Mouse (Mus musculus) gastrocnemius, adult 2 months (tissue): ENCODE results near the gene Tktl1. TPM values are rescaled to one million over a fixed set of nuclear protein-coding genes. Genes with fewer than 3 reads are reported as not detected.
A peak's percentile ranks its signal among the peaks of the same experiment; 100 is the strongest.

ENCODE experiments used
- DNase-seq: peaks from one replicate; pipeline ENCODE4 v3.0.0; 2022
- H3K27ac ChIP-seq: fragments of 200-600 bp; 2 replicates; pipeline ENCODE4 v1.8.1; 2022; ENCODE audit warnings: mild to moderate bottlenecking
- H3K4me3 ChIP-seq: fragments of 200-600 bp; 2 replicates; pipeline ENCODE4 v1.8.1; 2022; ENCODE audit warnings: mild to moderate bottlenecking, moderate library complexity
- CTCF ChIP-seq: fragments of 200-600 bp; IDR thresholded peaks from 2 replicates; pipeline ENCODE4 v1.8.1; 2022; ENCODE audit warnings: antibody characterized with exemption, mild to moderate bottlenecking, moderate library complexity
- intact Hi-C: fragments of 180-260 bp; cut with DNase I; formaldehyde crosslinking; loops from one replicate; pipeline ENCODE4 v1.15.1; 2025
- total RNA-seq, 2 experiments: library from RNA; stranded (reverse); gene quantifications; 2 replicates each; pipeline ENCODE4 v1.2.3; 2021

Gene Tktl1
- total RNA-seq, 2 experiments from 2014 or later = not detected

GRCm38 (mm10) chrX:74245687-74246086, 68.6 kb downstream of the Tktl1 start:
- intact Hi-C loops = loop anchor here (5.0 to 10.0 kb wide), 6 partner anchors 128 to 451 kb away; partner anchors contain the start of genes Fam3a, G6pdx, Hcfc1 and Ikbkg
- TF ChIP-seq CTCF = no peak
- Histone ChIP-seq H3K4me3 (peak overlapping the region; percentile 81), H3K27ac (peak overlapping the region; percentile 90)
- DNase-seq = peak; percentile 88

DNA sequence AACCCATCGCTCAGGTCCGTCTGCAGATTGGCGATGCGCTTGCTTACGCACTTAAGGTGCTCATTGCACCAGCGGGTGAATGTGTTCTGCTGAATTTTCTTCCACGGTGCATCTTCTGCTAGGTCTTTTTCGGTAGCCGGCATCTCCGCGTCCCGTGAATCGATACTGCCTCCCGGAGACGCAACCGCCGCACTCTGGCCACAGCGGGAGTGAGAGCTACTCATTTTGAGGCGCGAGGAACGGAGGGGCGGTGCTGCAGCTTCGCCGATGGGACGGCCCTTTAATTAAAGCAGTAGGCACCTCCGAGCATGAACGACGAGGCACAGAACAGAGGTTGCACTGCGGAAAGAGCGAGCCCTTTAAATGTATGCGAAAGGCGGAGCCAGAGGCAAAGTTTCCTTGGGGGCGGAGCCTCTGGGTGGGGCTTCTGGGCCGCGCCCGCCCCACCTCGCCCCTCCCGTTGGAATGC, 69.2 kb downstream of the Tktl1 start:
- Histone ChIP-seq H3K27ac (peak overlapping the region; percentile 90), H3K4me3 (peak overlapping the region; percentile 81)
- TF ChIP-seq CTCF = peak; percentile 25; the same call in 1 of the 2 replicates
- peak; percentile 90 for DNase-seq
- intact Hi-C loops = loop anchor here (5.0 to 10.0 kb wide), 6 partner anchors 129 to 451 kb away; partner anchors contain the start of genes Fam3a, G6pdx, Hcfc1 and Ikbkg

DNA sequence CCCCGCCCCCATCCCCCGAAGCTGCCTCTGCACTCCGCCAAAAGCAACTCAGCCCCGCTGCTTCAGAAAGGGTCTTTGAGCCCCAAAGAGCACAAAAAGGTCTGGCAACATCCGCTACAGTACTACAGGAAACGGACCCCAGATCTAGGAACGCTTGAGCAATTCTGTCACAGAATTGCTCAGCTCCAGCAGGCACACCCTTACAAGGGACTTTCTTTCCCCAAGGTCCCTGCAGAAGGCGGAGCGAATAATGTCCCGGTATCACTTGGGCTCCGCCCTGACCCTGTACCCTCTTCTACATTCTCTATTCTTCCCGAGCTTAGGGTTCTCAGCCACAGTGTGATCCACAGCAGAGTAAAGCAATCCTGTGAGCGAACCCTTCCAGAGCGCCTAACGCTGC, 69.6 kb downstream of the Tktl1 start:
- no peak for TF ChIP-seq CTCF
- H3K27ac ChIP-seq = peak overlapping the region; percentile 90
- intact Hi-C loops = loop anchor here (5.0 to 10.0 kb wide), 6 partner anchors 129 to 452 kb away; partner anchors contain the start of genes Fam3a, G6pdx, Hcfc1 and Ikbkg
- peak; percentile 41 for DNase-seq
- peak overlapping the region; percentile 81 for H3K4me3 ChIP-seq

DNA sequence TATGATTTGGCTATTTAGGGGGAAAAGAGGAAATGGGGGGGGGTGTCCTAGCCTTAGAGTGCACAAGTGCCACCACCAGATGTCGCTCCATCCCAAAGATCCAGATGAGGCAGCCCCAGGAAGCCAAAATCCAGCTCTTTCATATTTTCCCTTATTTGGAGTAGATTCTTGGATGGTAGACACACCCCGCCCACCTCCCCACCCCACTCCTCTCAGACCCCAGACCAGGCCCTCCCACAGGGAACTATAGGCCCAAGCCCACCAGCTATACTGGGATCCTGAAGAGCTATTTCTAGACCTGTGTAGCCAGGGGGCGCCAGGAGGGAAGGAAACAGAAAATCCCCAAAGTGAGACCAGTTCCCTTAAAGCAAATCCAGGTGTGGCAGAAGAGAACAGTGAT, 71.6 kb downstream of the Tktl1 start:
- TF ChIP-seq CTCF = peak; percentile 72
- peak; percentile 68 for DNase-seq
- H3K27ac ChIP-seq = peak overlapping the region; percentile 78
- peak overlapping the region; percentile 73 for H3K4me3 ChIP-seq
- intact Hi-C loops = loop anchor here (1.0 to 10.0 kb wide), 7 partner anchors 131 to 454 kb away; partner anchors contain the start of genes Fam3a, G6pdx, Hcfc1 and Ikbkg

DNA sequence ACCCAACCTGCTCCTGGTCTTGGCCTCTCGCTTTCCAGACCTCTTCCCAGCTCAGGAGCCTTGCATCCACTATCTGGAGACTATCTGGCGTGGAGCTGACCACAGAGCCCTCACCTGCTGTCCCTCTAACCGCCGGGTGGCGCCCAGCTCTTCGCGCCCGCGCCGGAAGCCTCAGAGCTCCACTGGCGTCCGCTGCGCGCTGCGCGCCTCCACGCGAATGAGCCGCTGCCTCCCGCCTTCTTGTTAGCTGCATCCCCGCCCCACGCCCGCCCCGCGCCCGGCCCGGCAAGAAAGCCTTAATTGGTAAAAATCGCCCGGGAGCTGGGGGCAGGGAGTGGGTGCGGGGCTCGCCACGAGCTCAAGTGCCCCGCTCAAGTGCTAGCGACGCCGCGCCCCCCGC, 72.6 kb downstream of the Tktl1 start, which contains the start of gene Flna:
Gene Flna, minus strand, starts transcription at position 206 of the 400 bp plus-strand sequence.
- H3K4me3 ChIP-seq = peak within 1 kb of the TSS; percentile 73
- H3K27ac ChIP-seq = peak within 1 kb of the TSS; percentile 78
- intact Hi-C loops = loop anchor here (1.0 to 10.0 kb wide), 7 partner anchors 132 to 455 kb away; partner anchors contain the start of genes Fam3a, G6pdx, Hcfc1 and Ikbkg
- DNase-seq = peak; percentile 79
- TF ChIP-seq CTCF = peak; percentile 59

GRCm38 (mm10) chrX:74254153-74254887, 77.3 kb downstream of the Tktl1 start, which contains the start of gene Emd:
Gene Emd, plus strand, starts transcription at chrX:74254687.
- peak within 1 kb of the TSS; percentile 97 for H3K27ac ChIP-seq
- intact Hi-C loops = no loop called here
- DNase-seq = peak; percentile 91
- TF ChIP-seq CTCF = no peak
- H3K4me3 ChIP-seq = peak within 1 kb of the TSS; percentile 87

- no peak for TF ChIP-seq CTCF
- peak overlapping the region; percentile 87 for H3K4me3 ChIP-seq
- DNase-seq = no peak
- intact Hi-C loops = no loop called here
- H3K27ac ChIP-seq = peak overlapping the region; percentile 97
These were observed 78.0 kb downstream of the Tktl1 start for GRCm38 (mm10) chrX:74254888-74255565.

DNA sequence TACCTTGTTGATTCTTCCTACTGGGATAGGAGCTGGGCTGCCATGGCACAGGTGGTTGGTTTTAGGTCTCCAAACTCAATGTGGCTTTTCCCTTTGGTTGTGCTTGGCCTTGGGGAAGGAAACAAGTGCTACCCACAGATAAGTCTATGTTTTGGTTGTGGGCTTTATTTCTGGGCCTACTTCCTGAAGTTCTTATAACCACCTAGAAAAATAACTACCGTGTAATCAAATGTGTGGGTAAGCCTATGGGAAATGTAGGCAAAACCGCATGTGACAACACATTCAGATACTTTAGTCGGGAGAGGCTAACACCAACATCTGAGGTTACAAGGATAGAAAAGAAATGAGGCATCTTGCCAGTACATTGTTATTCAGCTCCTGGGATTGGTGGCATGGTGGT, 80.7 kb downstream of the Tktl1 start:
- intact Hi-C loops = no loop called here
- TF ChIP-seq CTCF = no peak
- DNase-seq = no peak
- Histone ChIP-seq H3K27ac (no peak overlapping the region), H3K4me3 (no peak overlapping the region)

Other genes with a start within 250 kb of the Tktl1 start
- 1 to 10 TPM; 1.4 to 1.7 TPM for gene Renbp, start 246.4 kb upstream of the Tktl1 start, total RNA-seq
- 10 to 100 TPM; 35.5 to 36.0 TPM for gene Hcfc1, start 210.9 kb upstream of the Tktl1 start, total RNA-seq
- 10 to 100 TPM; 35.1 to 40.5 TPM for gene Irak1, start 153.3 kb upstream of the Tktl1 start, total RNA-seq
- gene Opn1mw, start 49.8 kb upstream of the Tktl1 start, total RNA-seq = not detected
- gene Mecp2, start 41.9 kb upstream of the Tktl1 start, total RNA-seq = 10 to 100 TPM; 29.0 to 29.3 TPM
- not detected for gene Tex28, start 9.4 kb upstream of the Tktl1 start, total RNA-seq
- gene Flna, start 72.6 kb downstream of the Tktl1 start, total RNA-seq = 10 to 100 TPM; 32.3 to 48.3 TPM
- 10 to 100 TPM; 25.7 to 30.3 TPM for gene Emd, start 77.4 kb downstream of the Tktl1 start, total RNA-seq
- 100 to 1,000 TPM; 165 to 212 TPM for gene Rpl10, start 93.6 kb downstream of the Tktl1 start, total RNA-seq
- 10 to 100 TPM; 48.5 to 48.7 TPM for gene Taz, start 104.7 kb downstream of the Tktl1 start, total RNA-seq
- gene Dnase1l1, start 105.1 kb downstream of the Tktl1 start, total RNA-seq = 100 to 1,000 TPM in 1 of 2 experiments, 10 to 100 TPM in 1; 98.0 to 105 TPM
- 10 to 100 TPM; 77.8 to 95.1 TPM for gene Atp6ap1, start 119.8 kb downstream of the Tktl1 start, total RNA-seq
- gene Gdi1, start 127.7 kb downstream of the Tktl1 start, total RNA-seq = 10 to 100 TPM; 30.6 to 36.0 TPM
- gene Fam50a, start 135.8 kb downstream of the Tktl1 start, total RNA-seq = 10 to 100 TPM; 22.5 to 27.6 TPM
- gene Plxna3, start 151.8 kb downstream of the Tktl1 start, total RNA-seq = under 1 TPM; 0.15 to 0.50 TPM
- 10 to 100 TPM; 33.9 to 37.1 TPM for gene Lage3, start 176.4 kb downstream of the Tktl1 start, total RNA-seq
- gene Ubl4a, start 196.0 kb downstream of the Tktl1 start, total RNA-seq = 10 to 100 TPM; 55.6 to 63.7 TPM
- 1 to 10 TPM; 2.5 TPM for gene Slc10a3, start 196.1 kb downstream of the Tktl1 start, total RNA-seq
- gene Fam3a, start 216.0 kb downstream of the Tktl1 start, total RNA-seq = 10 to 100 TPM; 13.2 to 13.6 TPM
- gene Ikbkg, start 216.0 kb downstream of the Tktl1 start, total RNA-seq = 10 to 100 TPM; 21.2 to 26.8 TPM